Mouse (Mus musculus): Measurements from ENCODE around the gene Atp6v0b. TPM values are rescaled to one million over a fixed set of nuclear protein-coding genes. Genes with fewer than 3 reads are reported as not detected.
A peak's percentile ranks its signal among the peaks of the same experiment; 100 is the strongest.

Atp6v0b gene
- polyA plus RNA-seq, 1 experiment, result 164 TPM

- no peak overlapping the region for H3K4me3 ChIP-seq (ENCODE audit: insufficient read depth, low read depth, low read length)
- H3K4me1 ChIP-seq (ENCODE audit: control insufficient read depth, insufficient read depth, insufficient read length, low read length), result no peaks in the 10 kb centered on the region
- H3K27ac ChIP-seq (replicated peaks; ENCODE audit: low read depth, low read length), result no peak overlapping the region
Measured at GRCm38 (mm10) chr4:117844467-117844866, 42.7 kb downstream of the Atp6v0b start.

- Histone ChIP-seq H3K27ac (replicated peaks; ENCODE audit: low read depth, low read length) (no peak overlapping the region), H3K4me3 (ENCODE audit: insufficient read depth, low read depth, low read length) (no peak overlapping the region), H3K4me1 (ENCODE audit: control insufficient read depth, insufficient read depth, insufficient read length, low read length) (no peaks in the 10 kb centered on the region)
Measured at GRCm38 (mm10) chr4:117843101-117843500, 44.0 kb downstream of the Atp6v0b start.

DNA sequence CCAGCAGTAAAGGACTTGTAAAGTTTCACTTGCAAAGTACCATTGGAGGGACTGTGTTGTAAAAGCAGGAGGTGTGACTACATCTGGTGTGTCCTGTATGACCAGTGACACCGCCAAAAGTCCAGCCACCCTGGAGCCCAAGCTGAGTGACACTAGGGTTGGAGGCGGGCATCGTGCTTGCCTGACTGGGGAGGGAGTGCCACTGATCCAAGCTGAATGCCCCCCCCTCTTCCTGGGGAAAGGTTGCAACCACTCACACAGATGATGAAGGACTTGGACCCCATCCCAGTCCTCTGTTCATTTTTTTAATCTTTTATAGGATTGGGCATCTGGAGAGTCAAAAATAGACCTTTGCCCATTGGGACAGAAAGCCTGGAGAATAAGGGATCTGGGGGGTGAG is 45.6 kb downstream of the Atp6v0b start:
- no peak overlapping the region for H3K27ac ChIP-seq (replicated peaks; ENCODE audit: low read depth, low read length)
- no peaks in the 10 kb centered on the region for H3K4me1 ChIP-seq (ENCODE audit: control insufficient read depth, insufficient read depth, insufficient read length, low read length)
- no peak overlapping the region for H3K4me3 ChIP-seq (ENCODE audit: insufficient read depth, low read depth, low read length)

GRCm38 (mm10) chr4:117840821-117841220 is 46.3 kb downstream of the Atp6v0b start:
- Histone ChIP-seq H3K4me1 (ENCODE audit: control insufficient read depth, insufficient read depth, insufficient read length, low read length) (no peaks in the 10 kb centered on the region), H3K4me3 (ENCODE audit: insufficient read depth, low read depth, low read length) (no peak overlapping the region), H3K27ac (replicated peaks; ENCODE audit: low read depth, low read length) (no peak overlapping the region)

DNA sequence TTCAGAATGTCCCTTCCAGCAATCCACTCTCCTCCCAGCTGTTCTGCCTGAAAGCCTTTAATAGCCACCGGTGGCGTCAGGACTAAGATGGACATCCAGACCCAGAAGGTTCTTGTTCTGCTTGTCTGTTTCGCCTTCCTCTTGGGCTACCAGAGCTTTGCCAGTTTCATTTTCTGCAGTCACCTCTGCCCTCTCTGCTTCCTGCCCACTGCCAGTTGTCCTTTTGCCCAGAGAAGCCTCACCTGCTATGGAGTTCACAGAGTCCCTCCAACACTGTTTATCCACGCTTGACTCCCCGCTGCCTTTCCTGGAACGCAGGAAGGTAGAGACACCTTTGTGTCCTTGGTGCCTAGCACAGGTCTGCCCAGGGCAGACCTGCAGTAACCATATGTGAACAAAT is 47.8 kb downstream of the Atp6v0b start:
- no peak overlapping the region for H3K4me3 ChIP-seq (ENCODE audit: insufficient read depth, low read depth, low read length)
- H3K4me1 ChIP-seq (ENCODE audit: control insufficient read depth, insufficient read depth, insufficient read length, low read length), result no peaks in the 10 kb centered on the region
- no peak overlapping the region for H3K27ac ChIP-seq (replicated peaks; ENCODE audit: low read depth, low read length)

- Histone ChIP-seq H3K4me1 (ENCODE audit: control insufficient read depth, insufficient read depth, insufficient read length, low read length) (no peaks in the 10 kb centered on the region), H3K4me3 (ENCODE audit: insufficient read depth, low read depth, low read length) (no peak overlapping the region), H3K27ac (replicated peaks; ENCODE audit: low read depth, low read length) (no peak overlapping the region)
Measured at GRCm38 (mm10) chr4:117837271-117837670, 49.9 kb downstream of the Atp6v0b start.

GRCm38 (mm10) chr4:117836204-117836767 is 50.8 kb downstream of the Atp6v0b start:
- Histone ChIP-seq H3K4me1 (ENCODE audit: control insufficient read depth, insufficient read depth, insufficient read length, low read length) (no peaks in the 10 kb centered on the region), H3K27ac (replicated peaks; ENCODE audit: low read depth, low read length) (no peak overlapping the region), H3K4me3 (ENCODE audit: insufficient read depth, low read depth, low read length) (peak overlapping the region; percentile 77)

GRCm38 (mm10) chr4:117835531-117836111 is 51.5 kb downstream of the Atp6v0b start:
- Histone ChIP-seq H3K4me3 (ENCODE audit: insufficient read depth, low read depth, low read length) (peak overlapping the region; percentile 77), H3K27ac (replicated peaks; ENCODE audit: low read depth, low read length) (no peak overlapping the region), H3K4me1 (ENCODE audit: control insufficient read depth, insufficient read depth, insufficient read length, low read length) (no peaks in the 10 kb centered on the region)

DNA sequence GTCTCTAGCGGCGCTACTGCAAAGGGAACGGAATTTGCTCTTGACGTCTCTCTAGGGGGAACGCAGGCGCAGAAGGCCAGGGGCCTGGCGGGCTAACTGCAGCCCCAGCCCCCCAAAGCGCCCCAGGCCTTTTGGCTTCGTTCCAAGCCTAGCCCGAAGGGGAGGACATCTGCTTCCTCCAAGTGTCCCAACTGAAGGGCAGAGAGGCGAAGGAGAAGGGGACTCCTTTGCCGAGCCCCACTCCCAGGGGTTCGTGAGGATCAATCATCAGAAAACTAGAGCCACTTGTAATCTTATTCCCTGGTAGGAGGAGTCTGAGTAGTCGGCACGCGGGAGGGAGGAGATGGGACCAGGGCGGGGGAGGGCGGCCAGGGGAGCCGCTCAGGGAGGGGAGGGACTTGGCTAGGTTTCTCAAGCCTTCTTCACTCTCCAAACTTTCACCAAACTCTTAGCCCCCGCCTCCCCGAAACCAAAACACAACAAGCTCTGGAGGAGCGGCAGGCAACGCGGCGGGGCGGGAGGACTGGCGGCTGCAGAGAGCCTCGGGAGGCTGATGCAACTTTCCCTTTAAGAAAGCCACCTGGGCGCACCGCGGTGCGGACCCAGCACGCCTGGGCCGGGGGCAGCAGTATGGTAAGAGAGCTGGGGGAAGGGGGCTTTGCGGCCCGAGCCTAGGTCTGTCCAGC is 52.1 kb downstream of the Atp6v0b start:
- H3K4me3 ChIP-seq (ENCODE audit: insufficient read depth, low read depth, low read length), result peak overlapping the region; percentile 77
- no peaks in the 10 kb centered on the region for H3K4me1 ChIP-seq (ENCODE audit: control insufficient read depth, insufficient read depth, insufficient read length, low read length)

GRCm38 (mm10) chr4:117834457-117834844 is 52.7 kb downstream of the Atp6v0b start, which contains the start of gene Slc6a9:
Gene Slc6a9, plus strand, starts transcription at chr4:117834506.
- H3K4me3 ChIP-seq (ENCODE audit: insufficient read depth, low read depth, low read length), result peak within 1 kb of the TSS; percentile 77
- no peak within 1 kb of the TSS for H3K27ac ChIP-seq (replicated peaks; ENCODE audit: low read depth, low read length)
- H3K4me1 ChIP-seq (ENCODE audit: control insufficient read depth, insufficient read depth, insufficient read length, low read length), result no peaks in the 10 kb centered on the region; the same call in 1 of the 2 replicates

More for the DNA sequence above, 52.1 kb downstream of the Atp6v0b start:
- H3K27ac ChIP-seq (replicated peaks; ENCODE audit: low read depth, low read length), result no peak overlapping the region

Other genes starting within 250 kb of the Atp6v0b start
- 9.5 and 15.2 TPM in 2 replicates for gene Dmap1, start 205.1 kb downstream of the Atp6v0b start, polyA plus RNA-seq (2012; ENCODE audit: insufficient read depth, insufficient read length, missing spikeins)
- not detected in 2 replicates for gene Gm12845, start 162.9 kb downstream of the Atp6v0b start, polyA plus RNA-seq (2012; ENCODE audit: insufficient read depth, insufficient read length, missing spikeins)
- gene Klf17, start 121.7 kb downstream of the Atp6v0b start, polyA plus RNA-seq (2012; ENCODE audit: insufficient read depth, insufficient read length, missing spikeins), result not detected in 2 replicates
- gene Slc6a9, start 52.8 kb downstream of the Atp6v0b start, polyA plus RNA-seq (2012; ENCODE audit: insufficient read depth, insufficient read length, missing spikeins), result 1.6 and 1.9 TPM in 2 replicates
- not detected in 2 replicates for gene Ccdc24, start 14.8 kb downstream of the Atp6v0b start, polyA plus RNA-seq (2012; ENCODE audit: insufficient read depth, insufficient read length, missing spikeins)
- gene B4galt2, start 3.8 kb downstream of the Atp6v0b start, polyA plus RNA-seq (2012; ENCODE audit: insufficient read depth, insufficient read length, missing spikeins), result 1.3 and 1.5 TPM in 2 replicates
- gene Dph2, start 4.7 kb upstream of the Atp6v0b start, polyA plus RNA-seq (2012; ENCODE audit: insufficient read depth, insufficient read length, missing spikeins), result 1.7 and 4.4 TPM in 2 replicates
- gene Ipo13, start 27.7 kb upstream of the Atp6v0b start, polyA plus RNA-seq (2012; ENCODE audit: insufficient read depth, insufficient read length, missing spikeins), result 28.3 and 48.3 TPM in 2 replicates
- gene Artn, start 42.4 kb upstream of the Atp6v0b start, polyA plus RNA-seq (2012; ENCODE audit: insufficient read depth, insufficient read length, missing spikeins), result not detected in 2 replicates
- gene St3gal3, start 247.6 kb upstream of the Atp6v0b start, polyA plus RNA-seq (2012; ENCODE audit: insufficient read depth, insufficient read length, missing spikeins), result 27.5 and 34.3 TPM in 2 replicates

Measured in brown adipose tissue, adult 24 weeks (tissue).